Mouse (Mus musculus) cortical plate, adult 2 months (tissue): Measurements from ENCODE around the gene Nbeal1.

Source experiments
- CTCF ChIP-seq: fragments of 200-500 bp; IDR thresholded peaks from 2 replicates; pipeline ENCODE4 v1.5.1; 2011; ENCODE audit warnings: mild to moderate bottlenecking, control low read depth, low read length; ENCODE audit not compliant: insufficient read depth; ENCODE audit errors: extremely low read depth
- POLR2A ChIP-seq: fragments of 200-500 bp; IDR thresholded peaks from 2 replicates; pipeline ENCODE4 v1.6.1; 2011; ENCODE audit warnings: mild to moderate bottlenecking, low read length, control low read depth; ENCODE audit not compliant: insufficient read depth; ENCODE audit errors: extremely low read depth

GRCm38 (mm10) chr1:60352786-60353185 lies 172.4 kb downstream of the Nbeal1 start:
- TF ChIP-seq CTCF (no peak), POLR2A (no peak)
